Mouse (Mus musculus): ENCODE results near the gene Fbxo46.

Gene Fbxo46

DNA sequence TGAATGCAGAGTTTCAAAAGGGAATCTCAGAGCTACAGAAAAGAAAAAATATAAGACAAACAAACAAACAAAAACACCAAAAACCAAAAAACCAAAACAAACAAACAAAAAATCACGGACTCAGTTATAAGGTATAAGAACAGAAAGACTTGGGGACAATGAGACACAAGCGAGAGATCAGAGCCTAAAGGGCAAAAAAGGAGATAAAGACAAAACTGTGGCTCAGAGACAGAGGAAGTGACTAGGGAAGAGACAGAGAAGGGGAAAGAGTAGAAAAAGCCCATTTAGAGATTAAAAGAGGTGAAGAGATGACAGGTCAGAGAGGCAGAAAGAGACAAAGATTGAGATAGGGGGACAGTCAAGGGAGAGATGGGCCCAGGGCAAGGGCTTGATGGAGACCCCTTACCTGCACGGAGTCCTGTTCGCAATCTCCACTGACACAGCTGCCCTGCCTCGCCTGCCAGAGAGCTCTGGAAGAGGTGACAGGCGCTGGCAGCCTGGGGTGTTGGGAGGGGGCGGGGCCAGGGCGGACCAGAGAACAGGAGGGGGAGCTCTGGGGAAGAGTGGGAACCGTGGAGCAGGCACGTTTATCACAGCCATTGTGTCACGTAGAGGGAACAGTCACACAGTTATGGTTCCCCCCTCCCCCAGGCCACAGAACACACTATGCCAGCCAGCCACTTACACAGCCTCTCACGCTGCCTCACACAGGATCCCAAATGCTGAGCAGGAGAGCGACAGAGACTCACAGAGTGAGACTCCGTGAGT is 46.2 kb downstream of the Fbxo46 start, which contains the start of gene Gipr:
Gene Gipr (minus strand): TSS at position 472 of the 768 bp plus-strand sequence.
- no peak for DNase-seq (ENCODE audit: low spot score in 2 of 2)

DNA sequence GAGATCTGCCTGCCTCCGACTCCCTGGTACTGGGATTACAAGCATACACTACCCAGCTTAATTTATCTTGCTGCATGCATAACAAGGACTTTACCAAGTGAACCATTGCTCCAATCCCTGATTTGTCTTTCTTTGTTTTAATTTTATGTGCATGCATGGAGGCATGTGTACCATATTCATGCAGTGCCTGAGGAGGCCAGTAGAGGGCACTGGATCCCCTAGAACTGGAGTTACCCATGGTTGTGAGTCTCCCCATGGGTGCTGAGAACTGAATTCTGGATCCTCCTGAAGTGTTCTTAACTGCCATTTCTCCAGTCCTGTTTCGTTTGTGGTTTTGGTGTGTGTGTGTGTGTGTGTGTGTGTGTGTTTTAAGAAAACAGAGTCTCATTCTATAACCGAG is 47.3 kb downstream of the Fbxo46 start:
- DNase-seq (ENCODE audit: low spot score in 2 of 2): no peak

DNA sequence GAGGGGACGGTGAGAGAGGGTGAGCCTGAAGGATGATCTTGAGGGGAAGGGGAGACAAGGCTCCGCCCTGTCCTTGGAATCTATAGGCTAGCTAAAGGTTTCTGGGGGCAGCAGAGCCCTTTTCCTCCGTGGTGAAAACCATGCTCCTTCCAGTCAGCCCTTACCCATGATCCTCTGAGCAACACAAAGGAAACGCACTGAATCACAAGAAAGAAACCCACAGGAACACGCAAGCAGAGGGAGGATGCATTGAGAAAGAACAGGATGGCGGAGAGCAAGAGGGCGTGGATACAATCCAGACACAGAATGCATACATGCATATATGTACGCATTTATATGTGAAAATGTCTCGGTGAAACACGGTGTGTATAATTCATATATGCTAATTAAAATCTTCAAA is 49.8 kb downstream of the Fbxo46 start:
- no peak for DNase-seq (ENCODE audit: low spot score in 2 of 2)

DNA sequence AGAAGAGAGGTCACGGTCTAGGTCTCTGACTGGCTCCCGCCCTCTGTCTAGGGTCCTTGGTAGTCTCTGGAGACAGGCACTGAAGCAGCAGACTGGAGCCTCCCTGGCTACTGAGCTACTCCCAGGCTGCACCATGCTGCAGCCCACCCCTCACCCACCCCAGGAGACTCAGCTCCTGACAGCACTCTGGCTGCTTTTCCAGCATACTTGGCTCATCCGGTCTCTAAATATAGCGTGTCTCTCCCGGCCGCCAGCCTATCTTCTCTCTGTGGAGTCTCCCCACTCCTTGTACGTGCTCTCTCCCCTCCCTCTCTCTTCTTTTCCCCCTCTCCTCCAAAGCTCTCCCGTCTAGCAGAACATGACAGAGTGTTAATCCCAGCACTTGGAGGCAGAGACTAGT is 50.5 kb downstream of the Fbxo46 start:
- no peak for DNase-seq (ENCODE audit: low spot score in 2 of 2)

DNA sequence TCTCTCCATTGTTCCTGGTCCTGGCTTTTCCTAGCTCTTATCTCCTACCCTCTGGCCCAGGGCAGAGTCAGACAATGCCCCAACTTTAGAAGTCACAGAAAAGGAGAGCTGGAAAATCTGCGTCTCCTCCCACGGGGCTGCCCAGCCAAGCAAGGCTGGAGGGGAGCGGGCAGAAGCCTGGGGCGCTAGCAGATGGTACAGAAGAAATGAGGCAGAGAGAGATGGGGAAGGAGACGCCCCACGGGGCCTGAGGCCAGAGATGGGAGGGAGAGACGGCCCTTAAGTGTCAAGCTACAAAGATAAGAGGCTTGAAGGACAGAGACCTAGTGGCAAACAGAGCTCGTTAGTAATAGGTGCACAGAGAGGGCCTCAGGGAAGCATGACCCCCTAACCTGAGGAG is 52.2 kb downstream of the Fbxo46 start:
- no peak for DNase-seq (ENCODE audit: low spot score in 2 of 2)

DNA sequence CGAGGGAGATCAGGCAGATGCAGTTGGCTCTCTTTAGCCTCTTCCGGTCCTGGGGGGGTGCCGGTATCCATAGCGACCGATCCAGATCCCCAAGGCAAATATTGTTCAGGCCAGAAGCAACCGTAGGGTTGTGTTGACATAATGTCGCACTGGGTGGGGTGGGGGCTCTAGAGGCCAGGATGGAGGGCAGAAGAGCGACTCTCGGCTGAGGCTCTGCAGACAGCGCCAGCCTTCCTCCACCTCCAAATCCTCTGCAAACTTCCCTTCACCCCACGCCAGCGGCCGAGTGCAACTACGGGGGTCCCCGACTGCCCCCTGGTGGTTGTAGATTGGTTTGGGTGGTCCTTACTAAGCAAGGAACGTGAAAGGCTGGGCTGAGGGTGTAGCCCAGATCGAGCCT is 53.2 kb downstream of the Fbxo46 start:
- DNase-seq (ENCODE audit: low spot score in 2 of 2): peak; percentile 60 to 65

DNA sequence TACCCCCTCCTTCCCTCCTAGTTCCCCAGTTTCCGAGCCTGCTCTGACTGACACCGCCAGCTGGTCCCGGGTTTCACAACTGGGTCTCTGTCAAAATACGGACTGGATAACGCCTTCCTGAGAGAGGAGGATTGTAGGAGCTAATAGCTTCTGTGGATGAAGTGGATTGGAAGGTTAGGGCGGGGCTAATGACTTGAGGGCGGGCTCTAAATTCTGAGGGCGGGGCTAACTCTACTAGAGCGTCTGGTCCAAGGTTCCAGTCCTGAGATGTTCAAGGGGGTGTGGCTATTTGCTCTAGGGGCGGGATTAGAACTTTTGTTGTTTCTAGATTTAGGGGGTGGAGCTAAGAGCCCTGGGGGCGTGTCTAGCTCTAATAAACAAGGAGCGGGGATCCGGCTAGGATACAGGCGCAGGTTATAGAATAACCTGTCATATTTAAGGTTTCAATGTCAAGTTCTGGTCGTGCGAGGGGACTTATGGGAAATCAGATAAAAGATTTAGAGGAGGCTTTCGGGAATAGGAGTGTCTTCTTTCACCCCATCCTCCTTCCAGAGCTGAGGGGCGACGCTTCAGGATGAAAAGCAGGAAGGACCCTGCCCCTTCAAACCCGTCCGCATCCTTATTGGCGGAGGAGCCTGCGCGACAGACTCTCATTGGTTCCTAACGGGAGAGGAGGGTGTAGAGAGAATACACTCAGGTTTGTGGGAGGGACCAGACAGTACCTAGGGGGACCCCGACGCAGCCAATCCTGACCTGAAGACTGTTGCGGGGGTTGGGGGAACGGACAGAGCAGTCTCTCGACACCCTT is 56.3 kb downstream of the Fbxo46 start, which contains the start of gene Eml2:
Gene Eml2 (plus strand): TSS at position 714 of the 808 bp plus-strand sequence.
- no peak for DNase-seq (ENCODE audit: low spot score in 2 of 2)

DNA sequence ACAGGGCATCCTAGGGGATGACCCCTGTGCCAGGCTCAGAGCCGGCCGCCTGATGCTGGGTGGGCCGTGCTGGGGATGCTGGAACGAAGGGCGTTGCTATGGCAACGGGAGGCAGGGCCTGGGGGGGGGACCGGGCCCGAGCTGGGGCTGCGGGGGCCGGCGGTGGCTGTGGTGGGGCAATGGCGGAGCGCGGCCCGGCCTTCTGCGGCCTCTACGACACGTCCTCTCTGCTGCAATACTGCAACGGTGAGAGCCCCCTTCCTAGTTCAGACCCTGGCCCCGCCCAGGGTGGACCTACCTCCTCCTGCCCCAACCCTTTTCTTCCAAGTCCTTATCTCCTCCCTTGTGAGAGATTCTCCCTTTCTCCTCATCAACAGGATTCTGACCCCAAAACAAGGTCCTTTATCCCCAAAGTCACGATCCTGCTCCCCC is 56.9 kb downstream of the Fbxo46 start:
- no peak for DNase-seq (ENCODE audit: low spot score in 2 of 2)

DNA sequence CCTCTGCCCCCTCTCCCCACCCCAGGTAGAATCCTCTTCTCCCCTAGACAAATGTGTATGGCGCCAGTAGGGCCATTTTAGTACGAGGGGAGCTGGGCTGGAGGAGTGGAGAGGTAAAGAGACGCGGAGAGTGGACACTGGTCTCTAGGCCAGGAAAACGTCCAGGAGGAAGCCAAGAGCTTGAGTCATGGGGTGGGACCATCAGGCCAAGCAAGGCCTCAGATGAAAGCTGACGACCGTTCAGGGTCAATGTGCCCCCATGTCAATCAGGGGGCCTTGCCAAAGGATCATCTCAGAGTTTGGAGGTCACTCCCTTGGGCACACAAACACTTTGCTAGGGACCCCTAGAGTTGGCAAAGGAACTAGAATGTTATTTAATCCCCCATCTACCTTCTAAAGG is 57.6 kb downstream of the Fbxo46 start:
- no peak for DNase-seq (ENCODE audit: low spot score in 2 of 2)

DNA sequence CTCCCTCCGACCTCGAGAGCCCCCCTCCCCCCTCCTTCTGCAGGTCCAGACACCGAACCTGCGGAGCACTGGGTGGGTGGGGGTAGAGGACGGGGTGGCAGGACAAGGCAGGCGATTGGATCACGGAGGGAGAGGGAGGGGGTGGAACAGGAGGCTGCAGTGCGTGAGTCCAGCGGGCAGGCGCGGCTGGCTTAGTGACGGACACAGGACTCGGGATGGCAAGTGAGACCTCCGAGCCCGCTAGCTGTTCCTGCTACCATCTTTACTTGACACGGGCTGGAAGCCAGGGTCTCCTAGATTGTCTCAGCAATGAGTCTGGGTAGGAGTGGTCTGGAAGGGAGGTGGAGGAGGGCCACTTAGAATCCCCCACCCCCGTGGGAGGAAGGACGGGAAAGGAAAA is 58.4 kb downstream of the Fbxo46 start:
- DNase-seq (ENCODE audit: low spot score in 2 of 2): no peak

DNA sequence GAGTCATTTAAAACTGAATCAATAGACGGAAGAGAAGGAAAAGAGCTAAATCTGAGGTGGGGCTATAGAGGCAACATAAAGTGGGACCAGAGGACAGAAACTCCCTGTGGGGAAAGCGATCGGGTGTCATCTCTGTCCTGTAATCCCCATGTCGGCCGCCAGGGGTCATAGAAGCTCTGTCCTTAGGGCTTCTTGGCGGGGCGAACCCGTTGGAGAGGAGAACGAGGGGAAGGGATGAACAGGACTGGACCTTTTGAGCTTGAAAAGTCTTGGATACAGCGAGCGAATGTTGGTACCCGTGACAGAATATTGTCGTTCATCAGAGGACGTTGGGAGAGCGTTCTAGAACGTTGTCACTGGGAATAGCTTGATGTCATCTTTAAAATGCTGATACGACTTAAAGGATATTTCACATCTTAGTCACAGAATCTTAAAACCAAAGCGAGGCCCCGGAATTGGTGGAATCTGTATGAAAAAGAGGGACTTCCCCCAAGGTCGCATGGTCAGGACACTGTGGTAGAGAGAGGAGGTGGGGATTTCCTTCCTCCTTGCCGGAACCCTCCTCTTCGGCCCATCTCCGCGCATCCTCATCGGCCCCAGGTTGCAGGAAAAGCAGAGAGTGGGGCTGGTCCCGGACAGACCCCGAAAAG is 58.9 kb downstream of the Fbxo46 start:
- peak; percentile 63 to 74 for DNase-seq (ENCODE audit: low spot score in 2 of 2)

DNA sequence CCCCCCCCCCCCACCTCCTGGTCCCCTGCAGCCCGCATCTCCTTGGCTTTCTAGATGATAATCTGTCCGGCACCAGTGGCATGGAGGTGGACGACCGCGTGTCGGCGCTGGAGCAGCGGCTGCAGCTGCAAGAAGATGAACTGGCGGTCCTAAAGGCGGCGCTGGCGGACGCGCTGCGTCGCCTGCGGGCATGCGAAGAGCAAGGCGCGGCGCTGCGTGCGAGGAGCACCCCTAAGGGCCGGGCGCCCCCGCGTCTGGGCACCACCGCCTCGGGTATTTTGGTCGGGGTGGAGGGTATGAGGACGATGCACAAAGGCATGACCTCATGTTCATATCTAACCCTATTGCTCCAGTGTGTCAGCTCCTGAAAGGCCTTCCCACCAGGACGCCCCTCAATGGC is 59.5 kb downstream of the Fbxo46 start:
- peak; percentile 65 to 70 for DNase-seq (ENCODE audit: low spot score in 2 of 2)

DNA sequence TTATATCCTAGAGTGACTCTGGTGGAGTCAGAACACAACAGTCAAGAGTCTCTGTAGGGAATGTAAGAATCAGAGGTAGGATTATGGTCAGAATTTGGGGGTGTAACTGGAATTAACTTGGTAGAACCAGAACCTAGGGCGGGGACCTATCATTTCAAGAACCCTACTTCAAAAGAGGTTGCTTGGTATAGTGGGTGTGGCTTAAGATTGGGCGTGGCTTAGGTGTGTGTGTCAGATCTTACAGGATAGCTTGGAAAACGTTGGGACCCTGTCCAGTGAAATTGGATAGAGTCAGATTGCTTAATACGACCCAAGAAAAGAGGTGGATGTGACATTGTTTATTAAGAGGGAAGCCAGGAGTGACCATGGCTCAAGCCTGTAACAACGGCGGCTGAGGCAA is 60.3 kb downstream of the Fbxo46 start:
- no peak for DNase-seq (ENCODE audit: low spot score in 2 of 2)

DNA sequence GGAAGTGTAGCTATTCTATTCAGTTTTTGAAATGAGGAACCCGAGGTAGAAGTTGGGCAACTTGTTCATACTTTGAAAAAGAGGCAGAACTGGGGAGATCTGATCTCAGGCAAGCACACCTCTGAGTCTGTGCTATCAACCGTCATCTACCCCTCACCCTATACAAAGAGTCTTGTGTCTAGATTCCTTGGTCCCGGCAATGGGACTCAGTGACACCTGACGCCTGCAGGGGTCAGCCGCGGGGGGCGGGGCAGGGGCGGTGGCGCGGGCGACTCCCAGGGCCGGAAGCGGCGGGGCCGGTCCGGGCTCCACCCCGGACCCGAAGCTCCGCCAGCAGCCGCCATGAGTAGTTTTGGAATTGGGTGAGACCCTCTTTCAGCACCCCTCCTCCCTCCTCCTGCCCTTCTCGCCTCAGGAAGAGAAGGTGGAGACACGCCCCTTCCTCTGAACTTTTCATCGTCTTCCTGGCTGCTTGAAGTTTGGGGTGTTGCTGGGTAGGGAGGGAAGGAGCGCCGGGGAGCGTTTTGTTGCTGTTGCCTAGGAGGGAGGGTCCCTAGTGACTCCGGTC is 61.3 kb downstream of the Fbxo46 start:
- DNase-seq (ENCODE audit: low spot score in 2 of 2): peak; percentile 16 to 46

DNA sequence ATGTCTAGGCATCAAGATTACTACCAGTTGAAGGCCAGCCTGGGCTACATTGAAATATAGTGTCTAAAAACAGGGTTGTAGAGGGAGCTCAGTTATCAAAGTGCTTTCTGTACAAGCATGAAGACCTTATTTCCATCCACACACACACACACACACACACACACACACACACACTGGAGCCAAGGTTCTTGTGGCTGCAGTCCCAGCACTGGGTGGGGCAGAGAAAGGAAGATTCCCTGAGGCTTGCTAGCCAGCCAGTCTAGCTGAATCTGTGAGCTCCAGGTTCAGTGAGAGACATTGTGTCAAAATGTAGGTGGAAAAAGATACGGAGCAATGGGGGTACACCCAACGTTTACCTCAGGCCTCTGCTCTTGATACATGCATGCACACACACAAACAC is 64.6 kb downstream of the Fbxo46 start:
- DNase-seq (ENCODE audit: low spot score in 2 of 2): no peak

DNA sequence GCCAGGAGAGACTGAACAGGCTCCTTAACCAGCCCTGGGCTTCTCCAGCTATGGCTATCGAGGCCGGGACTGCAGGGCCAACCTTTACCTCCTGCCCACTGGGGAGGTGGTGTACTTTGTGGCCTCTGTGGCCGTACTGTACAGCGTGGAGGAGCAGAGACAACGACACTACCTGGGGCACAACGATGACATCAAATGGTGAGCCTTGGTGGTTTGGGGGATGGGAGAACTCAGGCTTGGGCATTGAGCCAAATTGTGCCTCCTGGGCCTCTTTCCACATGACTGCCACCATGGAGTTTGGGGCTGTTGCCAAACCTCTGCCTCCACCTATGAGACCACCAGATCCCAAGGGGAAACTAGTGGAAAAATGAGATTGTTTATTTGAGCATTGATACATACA is 65.1 kb downstream of the Fbxo46 start:
- DNase-seq (ENCODE audit: low spot score in 2 of 2): no peak

Measured in spleen, postnatal 36 days (tissue).